Mouse (Mus musculus): ENCODE data around the gene Smg5.

DNA sequence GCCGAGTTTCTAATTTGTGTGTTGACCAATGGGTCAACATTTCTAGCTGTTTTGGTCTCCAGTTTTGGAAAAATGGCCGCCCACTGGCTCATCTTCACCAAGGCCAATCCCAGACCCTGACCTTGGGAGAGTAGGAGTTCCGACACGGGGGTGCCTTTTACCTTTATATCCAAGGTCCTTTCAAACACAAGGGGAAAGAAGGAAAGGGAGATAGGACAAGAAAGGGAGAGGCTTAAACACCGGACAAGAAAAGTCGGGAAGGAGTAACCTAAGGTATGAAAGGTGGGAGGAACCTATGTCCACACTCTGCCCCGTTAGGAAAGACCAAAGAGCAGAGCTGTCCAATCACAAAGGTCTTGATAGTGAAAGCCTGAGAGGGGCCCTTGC, 74.6 kb downstream of the Smg5 start:
- TF ChIP-seq CTCF (IDR thresholded peaks at IDR 0.05; ENCODE audit: control insufficient read depth, insufficient read depth, low read length), result no peak
- TF ChIP-seq POLR2A (IDR thresholded peaks at IDR 0.05; ENCODE audit: borderline replicate concordance, control insufficient read depth, low read depth, low read length), result no peak

All from bone marrow, adult 2 months (tissue).